ENCODE assay signal across 13 mouse cellular contexts in the genomic region with DNA sequence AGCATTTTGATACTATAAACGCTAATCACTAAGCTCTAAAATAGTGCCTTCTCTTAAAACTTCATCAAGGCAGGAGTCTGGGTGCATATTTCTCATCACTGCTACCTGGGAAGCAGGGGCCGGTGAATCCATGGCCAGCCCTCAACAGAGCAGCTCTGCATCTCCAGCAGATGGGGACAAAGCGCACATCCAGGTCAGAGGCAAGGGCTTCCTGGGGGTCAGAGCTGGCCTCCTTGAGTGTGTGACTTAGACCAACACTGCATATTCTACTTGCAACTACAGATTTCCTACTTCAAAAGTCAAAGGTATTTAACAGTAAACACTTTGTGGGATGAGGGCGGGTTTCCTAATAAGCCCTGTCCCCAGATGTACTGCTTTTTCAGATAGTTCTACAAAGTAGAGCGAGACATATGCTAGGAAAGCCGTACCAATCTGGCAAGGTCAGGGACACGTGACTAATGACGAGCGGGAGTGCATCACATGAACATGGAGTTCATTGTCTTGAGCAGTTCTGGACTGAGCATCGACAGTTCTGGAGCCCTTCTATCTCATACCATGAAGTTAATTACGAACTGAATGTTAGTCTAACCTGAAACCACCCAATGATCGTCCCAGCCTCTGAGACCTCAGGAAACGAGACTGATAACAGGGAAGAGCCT. TPM values are rescaled to one million over a fixed set of nuclear protein-coding genes. Genes with fewer than 3 reads are reported as not detected.
DNase-seq lines count a peak whose midpoint lies in the region; ATAC-seq and TF ChIP-seq lines count a peak whose summit lies in the region.
"Had no signal": no experiment of that assay in that cellular context is flagged by ENCODE, and none has a peak within 500 bp of the region (broad histone marks: within the 10 kb centered on the region; RNA-seq: fewer than 3 reads in every experiment).

No protein-coding gene starts in this region.

- H3K4me2 ChIP-seq in forebrain, embryonic 16.5 days (ENCODE audit: low read length) = no peak overlapping the region
- no peak overlapping the region for H3K4me2 ChIP-seq in hindbrain, postnatal 0 days (ENCODE audit: low read depth, low read length)
- no peak overlapping the region for H3K4me2 ChIP-seq in hindbrain, embryonic 14.5 days (replicated peaks)
- H3K4me2 ChIP-seq in liver, postnatal 0 days (ENCODE audit: low read depth, low read length) = no peak overlapping the region
- H3K4me2 ChIP-seq in liver, embryonic 11.5 days = no peak overlapping the region
- H3K4me2 ChIP-seq in stomach, postnatal 0 days (replicated peaks; ENCODE audit: low read depth) = no peak overlapping the region
- H3K4me2 ChIP-seq: embryonic facial prominence, embryonic 12.5 days; intestine, embryonic 15.5 days had no signal

- H3K36me3 ChIP-seq in forebrain, embryonic 10.5 days (replicated peaks) = peaks cover 96% of the 10 kb centered on the region
- H3K36me3 ChIP-seq in forebrain, embryonic 16.5 days (ENCODE audit: control insufficient read depth, insufficient read depth) = peaks cover 12% of the 10 kb centered on the region
- peaks cover 20% of the 10 kb centered on the region; the same call in 1 of the 2 replicates for H3K36me3 ChIP-seq in hindbrain, postnatal 0 days (ENCODE audit: insufficient read depth, low read length)
- peaks cover 65% of the 10 kb centered on the region for H3K36me3 ChIP-seq in hindbrain, embryonic 14.5 days (replicated peaks; ENCODE audit: control insufficient read depth, insufficient read depth)
- peaks cover 11% of the 10 kb centered on the region for H3K36me3 ChIP-seq in liver, postnatal 0 days (replicated peaks; ENCODE audit: insufficient read depth, low read length)
- H3K36me3 ChIP-seq in liver, embryonic 11.5 days (ENCODE audit: control insufficient read depth, insufficient read depth, low read length) = peaks cover 8% of the 10 kb centered on the region; the same call in 1 of the 2 replicates
- H3K36me3 ChIP-seq in stomach, postnatal 0 days (ENCODE audit: control insufficient read depth, insufficient read depth, low read length) = peaks cover 7% of the 10 kb centered on the region; the same call in 1 of the 2 replicates

- DNase-seq in forebrain, embryonic 10.5 days (ENCODE audit: extremely low spot score, low spot score) = peak; percentile 13
- DNase-seq in hindbrain, postnatal 0 days (ENCODE audit: low spot score) = no peak
- DNase-seq in hindbrain, embryonic 14.5 days (ENCODE audit: low spot score) = no peak
- peak; percentile 12 for DNase-seq in liver, postnatal 0 days
- no peak for DNase-seq in liver, embryonic 11.5 days (ENCODE audit: low spot score)
- DNase-seq in stomach, postnatal 0 days (ENCODE audit: low spot score) = no peak
- DNase-seq: heart, postnatal 36 days; lung, adult 2 months; thymus, postnatal 4 days had no signal

- H3K4me3 ChIP-seq in forebrain, embryonic 10.5 days = no peak overlapping the region
- no peak overlapping the region for H3K4me3 ChIP-seq in forebrain, embryonic 16.5 days (replicated peaks; ENCODE audit: low read length)
- no peak overlapping the region for H3K4me3 ChIP-seq in hindbrain, postnatal 0 days (ENCODE audit: low read length)
- H3K4me3 ChIP-seq in hindbrain, embryonic 14.5 days (replicated peaks; ENCODE audit: low read length) = no peak overlapping the region
- H3K4me3 ChIP-seq in liver, postnatal 0 days (ENCODE audit: low read depth, low read length) = no peak overlapping the region
- H3K4me3 ChIP-seq in liver, embryonic 11.5 days (ENCODE audit: low read depth, low read length) = no peak overlapping the region
- H3K4me3 ChIP-seq in stomach, postnatal 0 days (ENCODE audit: low read depth, low read length) = no peak overlapping the region
- H3K4me3 ChIP-seq: embryonic facial prominence, embryonic 12.5 days; intestine, embryonic 15.5 days had no signal

- H3K27me3 ChIP-seq in forebrain, embryonic 10.5 days (ENCODE audit: poor library complexity, severe bottlenecking) = no peaks in the 10 kb centered on the region
- H3K27me3 ChIP-seq in forebrain, embryonic 16.5 days (replicated peaks; ENCODE audit: control insufficient read depth, insufficient read depth, low read length) = no peaks in the 10 kb centered on the region
- H3K27me3 ChIP-seq in hindbrain, postnatal 0 days (ENCODE audit: insufficient read depth, low read length) = no peaks in the 10 kb centered on the region
- no peaks in the 10 kb centered on the region for H3K27me3 ChIP-seq in hindbrain, embryonic 14.5 days (ENCODE audit: control insufficient read depth, insufficient read depth, low read length)
- H3K27me3 ChIP-seq in liver, postnatal 0 days (ENCODE audit: insufficient read depth, low read length) = no peaks in the 10 kb centered on the region
- H3K27me3 ChIP-seq in liver, embryonic 11.5 days (replicated peaks; ENCODE audit: control insufficient read depth, insufficient read depth, low read length) = no peaks in the 10 kb centered on the region
- H3K27me3 ChIP-seq in stomach, postnatal 0 days (ENCODE audit: control insufficient read depth, insufficient read depth, low read length) = no peaks in the 10 kb centered on the region
- H3K27me3 ChIP-seq: embryonic facial prominence, embryonic 12.5 days; intestine, embryonic 15.5 days had no signal

- H3K9ac ChIP-seq in forebrain, embryonic 16.5 days (replicated peaks; ENCODE audit: low read depth, low read length) = no peak overlapping the region
- H3K9ac ChIP-seq in hindbrain, postnatal 0 days (replicated peaks; ENCODE audit: low read length) = no peak overlapping the region
- no peak overlapping the region for H3K9ac ChIP-seq in hindbrain, embryonic 14.5 days
- H3K9ac ChIP-seq in liver, postnatal 0 days (replicated peaks) = no peak overlapping the region
- no peak overlapping the region for H3K9ac ChIP-seq in liver, embryonic 11.5 days (ENCODE audit: low read depth, low read length)
- H3K9ac ChIP-seq in stomach, postnatal 0 days (ENCODE audit: low read length) = no peak overlapping the region
- H3K9ac ChIP-seq: embryonic facial prominence, embryonic 12.5 days; intestine, embryonic 15.5 days had no signal

- peak; percentile 16; the same call in 1 of the 2 replicates for TF ChIP-seq CTCF in hindbrain, postnatal 0 days (IDR thresholded peaks at IDR 0.05; ENCODE audit: low read depth)
- peak; percentile 34 for TF ChIP-seq CTCF in liver, postnatal 0 days (IDR thresholded peaks at IDR 0.05; ENCODE audit: low read depth)
- peak; percentile 36; the same call in 1 of the 2 replicates for TF ChIP-seq CTCF in stomach, postnatal 0 days (IDR thresholded peaks at IDR 0.05; ENCODE audit: low read depth)

- H3K27ac ChIP-seq in forebrain, embryonic 10.5 days = no peak overlapping the region
- H3K27ac ChIP-seq in forebrain, embryonic 16.5 days (ENCODE audit: low read length) = no peak overlapping the region
- H3K27ac ChIP-seq in hindbrain, postnatal 0 days = no peak overlapping the region
- no peak overlapping the region for H3K27ac ChIP-seq in hindbrain, embryonic 14.5 days
- H3K27ac ChIP-seq in liver, postnatal 0 days (ENCODE audit: low read depth) = no peak overlapping the region
- H3K27ac ChIP-seq in liver, embryonic 11.5 days (ENCODE audit: low read depth, low read length) = no peak overlapping the region
- no peak overlapping the region for H3K27ac ChIP-seq in stomach, postnatal 0 days (replicated peaks)
- H3K27ac ChIP-seq: embryonic facial prominence, embryonic 12.5 days; intestine, embryonic 15.5 days had no signal

- H3K4me1 ChIP-seq in forebrain, embryonic 10.5 days = no peaks in the 10 kb centered on the region
- H3K4me1 ChIP-seq in forebrain, embryonic 16.5 days (replicated peaks; ENCODE audit: control insufficient read depth, insufficient read depth, low read length) = peaks cover 6% of the 10 kb centered on the region
- H3K4me1 ChIP-seq in hindbrain, postnatal 0 days (ENCODE audit: insufficient read depth, low read length) = no peaks in the 10 kb centered on the region
- H3K4me1 ChIP-seq in hindbrain, embryonic 14.5 days (replicated peaks; ENCODE audit: control insufficient read depth, insufficient read depth, low read length) = no peaks in the 10 kb centered on the region
- no peaks in the 10 kb centered on the region for H3K4me1 ChIP-seq in liver, postnatal 0 days (ENCODE audit: insufficient read depth)
- no peaks in the 10 kb centered on the region for H3K4me1 ChIP-seq in liver, embryonic 11.5 days (replicated peaks; ENCODE audit: control insufficient read depth, insufficient read depth, low read length)
- H3K4me1 ChIP-seq in stomach, postnatal 0 days (replicated peaks; ENCODE audit: control insufficient read depth, insufficient read depth) = no peaks in the 10 kb centered on the region
- H3K4me1 ChIP-seq: embryonic facial prominence, embryonic 12.5 days; intestine, embryonic 15.5 days had no signal

- ATAC-seq in forebrain, embryonic 16.5 days = no peak
- no peak for ATAC-seq in hindbrain, postnatal 0 days
- ATAC-seq in hindbrain, embryonic 14.5 days (ENCODE audit: low FRiP score) = no peak
- ATAC-seq in liver, postnatal 0 days = no peak
- no peak for ATAC-seq in liver, embryonic 11.5 days (replicated peaks; ENCODE audit: low FRiP score)
- no peak for ATAC-seq in stomach, postnatal 0 days (ENCODE audit: low FRiP score, low TSS enrichment)
- ATAC-seq: intestine, embryonic 15.5 days; midbrain, embryonic 16.5 days had no signal

- no peaks in the 10 kb centered on the region for H3K9me3 ChIP-seq in forebrain, embryonic 10.5 days
- no peaks in the 10 kb centered on the region for H3K9me3 ChIP-seq in forebrain, embryonic 16.5 days (ENCODE audit: control insufficient read depth, low read length)
- no peaks in the 10 kb centered on the region for H3K9me3 ChIP-seq in hindbrain, postnatal 0 days (ENCODE audit: low read length)
- H3K9me3 ChIP-seq in hindbrain, embryonic 14.5 days (ENCODE audit: control insufficient read depth, low read length) = no peaks in the 10 kb centered on the region
- no peaks in the 10 kb centered on the region for H3K9me3 ChIP-seq in liver, postnatal 0 days (ENCODE audit: low read length)
- H3K9me3 ChIP-seq in liver, embryonic 11.5 days (ENCODE audit: control insufficient read depth, low read length) = no peaks in the 10 kb centered on the region
- no peaks in the 10 kb centered on the region for H3K9me3 ChIP-seq in stomach, postnatal 0 days (ENCODE audit: control insufficient read depth, low read length)
- H3K9me3 ChIP-seq: embryonic facial prominence, embryonic 12.5 days; intestine, embryonic 15.5 days had no signal

- no peak for TF ChIP-seq EP300 in liver, postnatal 0 days (IDR thresholded peaks at IDR 0.05; ENCODE audit: low read depth)
- no peak for TF ChIP-seq EP300 in stomach, postnatal 0 days (optimal IDR thresholded peaks at IDR 0.05)

- WGBS in forebrain, embryonic 10.5 days = 89% methylated on average over 13 of the region's 13 CpGs
- WGBS in forebrain, embryonic 16.5 days = 87% methylated on average over 13 of the region's 13 CpGs
- WGBS in hindbrain, postnatal 0 days = 86% methylated on average over 13 of the region's 13 CpGs
- WGBS in hindbrain, embryonic 14.5 days = 86% methylated on average over 13 of the region's 13 CpGs
- 77% methylated on average over 13 of the region's 13 CpGs for WGBS in liver, postnatal 0 days (ENCODE audit: insufficient replicate concordance)
- WGBS in liver, embryonic 11.5 days = 87% methylated on average over 13 of the region's 13 CpGs
- 80% methylated on average over 13 of the region's 13 CpGs for WGBS in stomach, postnatal 0 days

RNA-seq across cellular contexts. Expression of gene Csrp2, which starts 21.3 kb away (rescaled TPM):
- polyA plus RNA-seq in forebrain, embryonic 10.5 days (2016; fragmentation: Nextera tagmentation; extraction: Ambion mirVana) = 197 and 204 TPM in 2 replicates
- 196 and 203 TPM in 2 replicates for polyA plus RNA-seq in forebrain, embryonic 16.5 days (2015; fragmentation: Nextera tagmentation; extraction: Ambion mirVana)
- 43.2 and 76.3 TPM in 2 replicates for total RNA-seq in hindbrain, postnatal 0 days (2014; rRNA removed)
- polyA plus RNA-seq in hindbrain, postnatal 0 days (2015; fragmentation: Nextera tagmentation; extraction: Ambion mirVana) = 81.1 and 99.6 TPM in 2 replicates
- polyA plus RNA-seq in hindbrain, embryonic 14.5 days (2014; fragmentation: Nextera tagmentation; extraction: Ambion mirVana) = 122 and 128 TPM in 2 replicates
- polyA plus RNA-seq in liver, postnatal 0 days (2015; fragmentation: Nextera tagmentation; extraction: Ambion mirVana) = 19.2 and 21.2 TPM in 2 replicates
- polyA plus RNA-seq in liver, embryonic 11.5 days (2014; fragmentation: Nextera tagmentation; extraction: Ambion mirVana) = 64.4 and 72.4 TPM in 2 replicates
- 185 and 191 TPM in 2 replicates for polyA plus RNA-seq in stomach, postnatal 0 days (2015; fragmentation: Nextera tagmentation; extraction: Ambion mirVana)

Comparison
In these comparisons a context has a peak if more than half of its experiments do, and no peak if none do; other contexts are left out.
1. DNase-seq: peak in forebrain, embryonic 10.5 days (single experiment) and liver, postnatal 0 days (single experiment); none in hindbrain, postnatal 0 days (single experiment), hindbrain, embryonic 14.5 days (single experiment), liver, embryonic 11.5 days (single experiment) and stomach, postnatal 0 days (single experiment).
2. Peak in every context shown above with its lines, with median percentiles within 50 percentile points of each other: CTCF ChIP-seq.